Mouse (Mus musculus) ES-Bruce4 (cell line): ENCODE data around the gene Ccnc.
A peak's percentile ranks its signal among the peaks of the same experiment; 100 is the strongest.

Experiments used
- CTCF ChIP-seq: IDR thresholded peaks from one replicate; pipeline ENCODE4 v1.8.1; 2011; ENCODE audit warnings: low read depth, low read length
- POLR2A ChIP-seq: IDR thresholded peaks from one replicate; pipeline ENCODE4 v1.8.1; 2011; ENCODE audit warnings: low read length; ENCODE audit not compliant: insufficient read depth

- peak; percentile 35 for TF ChIP-seq CTCF
- TF ChIP-seq POLR2A, result no peak
These were observed 438 bp upstream of the Ccnc start for GRCm38 (mm10) chr4:21726912-21727614.
